Mouse (Mus musculus) embryonic stem cell, embryonic (primary cell): ENCODE data around the gene Gm49321.

Experiments
- CTCF ChIA-PET, 4 experiments: fragments of 300-600 bp in 2 of 4; fragments of 350-600 bp in 2 of 4; sonication (Branson Sonifier 250); formaldehyde crosslinking; loops; one replicate each; lab custom pipeline; 2022; ENCODE audit warnings: inconsistent platforms in 2 of 4; lab: Charles Lee
- POLR2A ChIA-PET, 4 experiments: fragments of 300-600 bp in 2 of 4; fragments of 350-600 bp in 2 of 4; sonication (Branson Sonifier 250); formaldehyde crosslinking; loops; one replicate each; lab custom pipeline; 2022; ENCODE audit warnings: antibody characterized with exemption in 4 of 4, inconsistent platforms in 1 of 4; lab: Charles Lee

The Gm49321 gene

DNA sequence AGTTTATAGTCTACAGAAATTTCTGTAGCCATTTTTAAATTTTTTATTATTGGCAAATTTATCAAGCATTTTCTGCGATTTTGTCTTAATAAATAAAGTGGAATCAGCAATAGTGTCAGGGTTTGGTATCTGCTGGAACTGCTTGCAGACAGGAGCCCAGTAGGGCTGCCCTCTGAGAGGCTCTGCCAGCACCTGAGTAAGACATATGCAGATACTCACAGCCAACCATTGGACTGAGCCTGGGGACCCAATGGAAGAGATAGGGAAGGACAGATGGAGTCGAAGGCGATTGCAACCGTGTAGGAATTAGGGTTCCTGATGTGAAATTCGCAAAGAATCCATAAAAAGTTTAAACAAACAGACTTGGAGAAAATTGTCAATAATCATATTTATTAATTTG is 19.0 kb upstream of the Gm49321 start:
- ChIA-PET POLR2A (interaction anchor here in 1 of 4 experiments (1.5 kb wide), 1 partner anchor 10 kb away, joined by 8 read pairs; no protein-coding TSS in a partner anchor), CTCF (no interaction called here)

DNA sequence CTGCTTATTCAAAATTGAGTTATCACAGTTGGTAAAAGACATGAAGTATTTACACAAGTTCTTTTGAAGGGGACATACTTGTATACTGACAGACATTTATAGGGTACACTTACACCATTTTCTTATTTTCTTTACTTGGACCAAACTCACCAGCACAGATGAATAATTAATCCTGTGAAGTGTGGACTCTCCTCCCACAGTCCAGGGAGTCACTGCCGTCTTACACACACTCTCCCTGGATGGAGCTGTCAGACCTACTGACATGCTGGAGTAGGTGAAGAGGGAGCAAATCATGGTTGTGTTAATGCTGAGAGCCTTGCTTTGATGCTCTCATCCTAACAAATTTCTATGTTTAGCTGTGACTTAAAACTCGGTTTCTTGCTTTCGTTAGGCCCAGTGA is 7.2 kb upstream of the Gm49321 start:
- ChIA-PET POLR2A (interaction anchor here in 3 of 4 experiments (0.7 to 1.6 kb wide), 4 partner anchors 13 to 30 kb away, joined by 3 to 5 read pairs (median 4); no protein-coding TSS in a partner anchor), CTCF (interaction anchor here in 2 of 4 experiments (0.5 to 1.4 kb wide), 2 partner anchors 56 to 224 kb away, joined by 3 to 5 read pairs; no protein-coding TSS in a partner anchor)

DNA sequence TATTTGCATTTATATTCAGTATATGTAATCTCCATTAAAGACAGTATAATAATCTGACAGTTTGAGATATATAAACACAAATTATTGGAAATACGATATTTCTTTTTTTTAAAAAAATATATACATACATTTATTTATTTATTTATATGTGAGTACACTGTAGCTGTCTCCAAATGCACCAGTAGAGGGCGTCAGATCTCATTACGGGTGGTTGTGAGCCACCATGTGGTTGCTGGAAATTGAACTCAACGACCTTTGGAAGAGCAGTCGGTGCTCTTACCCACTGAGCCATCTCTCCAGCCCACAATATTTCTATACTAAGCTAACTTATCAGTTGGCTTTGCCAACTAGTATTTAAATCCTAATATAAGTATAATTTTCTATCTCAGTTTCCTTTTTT is 6.2 kb upstream of the Gm49321 start:
- CTCF ChIA-PET, result interaction anchor here in 3 of 4 experiments (0.6 to 1.4 kb wide), 4 partner anchors 12 to 225 kb away, joined by 3 to 4 read pairs (median 3); no protein-coding TSS in a partner anchor
- POLR2A ChIA-PET, result interaction anchor here in 2 of 4 experiments (0.8 to 3.5 kb wide), 6 partner anchors 9 to 22 kb away, joined by 3 to 12 read pairs (median 4); no protein-coding TSS in a partner anchor

DNA sequence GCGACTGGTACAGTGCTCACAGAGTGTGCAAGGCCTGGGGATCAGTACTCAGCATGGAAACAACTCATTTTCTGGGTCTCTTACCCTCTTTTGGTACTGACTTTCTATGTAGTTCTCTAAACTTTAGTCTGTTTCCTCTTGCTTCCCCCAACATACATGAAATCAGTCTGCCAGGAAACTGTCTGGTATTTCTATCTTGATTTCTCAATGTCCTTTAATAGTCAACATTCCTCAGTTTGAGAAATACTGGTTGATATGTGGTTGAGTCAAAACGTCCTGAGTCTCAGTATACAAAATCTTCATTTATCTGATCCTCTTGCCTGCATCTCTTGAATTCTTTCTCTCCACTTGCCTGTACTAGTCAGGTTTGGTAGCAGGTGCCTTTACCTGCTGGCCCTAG is 2.9 kb upstream of the Gm49321 start:
- CTCF ChIA-PET, result no interaction called here

DNA sequence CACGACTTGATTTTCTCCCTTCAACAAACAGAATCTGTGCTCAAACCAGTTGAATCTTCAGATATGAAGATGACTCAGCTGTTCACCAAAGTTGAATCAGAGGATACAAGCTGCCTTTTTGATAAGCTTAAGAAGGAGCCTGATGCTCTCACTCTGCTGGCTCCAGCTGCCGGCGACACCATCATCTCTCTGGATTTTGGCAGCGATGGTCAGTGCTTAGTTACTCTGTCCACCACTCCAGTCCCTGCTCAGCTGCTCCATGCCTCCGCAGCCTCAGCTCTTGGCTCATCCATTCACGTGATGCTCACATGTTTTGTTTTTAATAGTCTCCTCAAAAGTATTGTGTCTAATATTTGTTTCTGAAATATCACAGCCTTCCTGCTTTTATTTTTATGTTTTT is 2.1 kb downstream of the Gm49321 start:
- CTCF ChIA-PET, result no interaction called here
- POLR2A ChIA-PET, result interaction anchor here in 2 of 4 experiments (0.9 to 2.0 kb wide), 3 partner anchors 10 to 14 kb away, joined by 4 to 6 read pairs (median 5); no protein-coding TSS in a partner anchor

More for the DNA sequence above, 2.9 kb upstream of the Gm49321 start:
- POLR2A ChIA-PET, result interaction anchor here in 1 of 4 experiments (0.6 kb wide), 1 partner anchor 256 kb away, joined by 5 read pairs; no protein-coding TSS in a partner anchor

DNA sequence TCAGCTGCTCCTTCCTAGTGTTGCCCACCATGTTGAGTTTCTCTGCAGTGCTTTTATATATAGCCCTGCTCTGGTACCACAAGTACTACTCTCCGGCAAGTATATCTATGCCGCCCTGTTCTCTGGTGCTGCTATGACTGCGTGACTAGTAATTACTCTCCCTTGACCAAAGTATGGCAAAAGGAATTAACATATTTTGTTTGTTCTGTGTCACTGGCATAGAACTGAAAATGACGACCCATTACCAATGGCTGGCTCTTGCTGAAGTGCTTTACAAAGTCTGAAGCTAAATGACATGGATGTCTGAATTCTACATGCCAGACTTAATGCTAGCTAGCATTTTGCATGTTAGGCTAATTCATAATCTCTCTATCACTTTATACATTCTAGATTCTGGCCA is 11.0 kb downstream of the Gm49321 start:
- POLR2A ChIA-PET, result interaction anchor here in 3 of 4 experiments (1.3 to 3.5 kb wide), 9 partner anchors 12 to 41 kb away, joined by 3 to 12 read pairs (median 4); partner anchors contain the start of gene Gm49321 (in 1 of the 3)
- CTCF ChIA-PET, result no interaction called here

DNA sequence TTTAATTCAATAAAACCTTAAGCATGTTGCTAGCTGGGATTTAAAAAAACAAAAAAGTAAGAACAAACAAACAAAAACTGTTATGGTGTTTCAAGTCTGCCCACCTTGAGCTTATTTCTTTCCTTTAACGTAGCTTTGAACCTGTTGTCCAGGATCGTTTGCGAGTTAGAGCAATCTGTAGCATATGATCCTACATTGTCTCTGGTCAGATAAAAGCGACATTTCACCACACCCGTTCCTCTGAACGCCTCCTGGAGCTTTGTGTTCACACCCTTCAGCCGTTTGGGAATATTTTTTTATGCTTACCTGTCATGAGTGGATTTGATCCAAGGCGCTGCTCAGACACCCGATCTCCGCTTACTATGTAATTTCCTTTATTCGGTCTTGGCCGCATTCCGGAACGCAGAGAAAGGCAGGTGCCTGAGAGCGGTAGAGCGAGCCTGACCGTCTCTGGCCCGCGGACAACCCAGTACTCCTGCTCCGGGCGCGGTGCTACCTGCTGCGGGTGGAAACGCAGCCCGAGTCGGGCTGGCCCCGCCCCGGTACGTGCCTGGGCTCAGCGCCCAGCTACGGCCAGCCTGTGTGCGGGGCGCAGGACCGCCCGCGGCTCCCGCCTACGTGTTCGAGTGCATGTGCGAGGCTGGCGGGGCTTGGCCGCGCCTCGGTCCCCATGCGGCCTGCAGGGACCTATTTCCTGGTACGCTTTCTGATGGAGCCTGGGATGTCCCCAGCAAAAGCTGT is 12.0 kb downstream of the Gm49321 start:
- ChIA-PET POLR2A (interaction anchor here in 3 of 4 experiments (0.5 to 3.5 kb wide), 17 partner anchors 10 to 947 kb away, joined by 3 to 12 read pairs (median 4); partner anchors contain the start of gene Gm49321 (in 1 of the 3)), CTCF (interaction anchor here in 1 of 4 experiments (0.6 kb wide), 1 partner anchor 1126 kb away, joined by 3 read pairs; no protein-coding TSS in a partner anchor)

DNA sequence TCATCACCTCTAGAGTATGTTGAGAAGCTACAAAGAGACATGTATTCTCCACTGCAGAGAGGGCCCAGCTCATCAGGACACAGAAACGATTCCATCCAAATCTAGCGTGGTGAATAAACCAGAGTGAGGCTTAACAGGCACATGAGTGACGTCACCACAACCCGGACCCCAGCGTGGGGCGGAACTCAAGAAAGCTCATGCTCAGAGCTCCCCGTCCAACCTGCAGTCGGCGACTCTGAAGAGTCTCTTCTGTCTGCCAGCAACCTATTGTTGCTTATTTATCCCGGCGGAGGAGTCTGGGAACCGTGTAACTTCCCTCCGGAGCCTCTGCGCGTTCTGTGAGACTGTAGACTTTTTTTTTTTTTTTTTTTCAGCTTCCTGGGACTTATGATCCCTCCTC is 15.4 kb downstream of the Gm49321 start:
- CTCF ChIA-PET, result interaction anchor here (0.5 to 1.1 kb wide), 8 partner anchors 19 to 1927 kb away, joined by 3 to 8 read pairs (median 3); partner anchors contain the start of gene Gm11042 (in 1 of the 4)
- POLR2A ChIA-PET, result interaction anchor here in 3 of 4 experiments (0.5 to 3.1 kb wide), 32 partner anchors 9 to 1985 kb away, joined by 3 to 18 read pairs (median 5); partner anchors contain the start of genes Ppp2r5e (in 1 of the 3) and Snapc1 (in 1 of the 3)

DNA sequence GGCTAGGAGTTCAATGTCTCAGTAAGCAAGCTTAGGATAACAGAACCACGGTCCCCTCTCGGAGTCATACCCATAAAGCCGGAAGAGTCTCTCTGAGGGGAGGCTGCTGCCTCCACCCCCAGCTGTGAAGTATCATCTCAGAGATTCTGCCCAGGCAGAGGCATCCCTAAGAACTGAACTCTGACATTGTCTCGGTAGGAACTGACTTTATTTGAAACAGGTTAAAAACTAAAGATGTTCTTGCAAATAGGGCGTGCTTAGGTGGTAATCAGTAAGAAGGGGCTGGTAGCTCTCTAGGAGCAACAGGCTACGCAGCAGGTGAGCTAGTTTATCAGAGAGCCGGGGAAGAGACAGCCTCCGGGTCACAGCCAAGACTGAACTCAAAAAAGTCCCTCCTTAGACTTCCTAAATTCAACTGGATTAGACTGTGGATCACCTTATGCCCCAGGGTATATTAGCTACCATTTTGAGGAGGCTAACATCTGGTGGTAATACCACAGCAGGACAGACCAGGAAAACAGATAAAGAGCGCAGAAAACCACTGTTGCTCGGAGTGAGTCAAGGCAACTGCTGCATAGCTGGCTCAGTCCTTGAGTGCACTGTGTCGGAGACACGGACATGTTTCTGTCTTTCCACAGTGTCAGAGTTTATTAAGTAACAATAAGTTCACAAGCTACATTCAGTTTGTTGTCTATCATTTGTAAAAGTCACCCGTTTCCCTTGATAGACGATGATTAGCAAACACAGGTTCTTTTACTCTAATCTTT is 16.1 kb downstream of the Gm49321 start:
- ChIA-PET POLR2A (interaction anchor here in 3 of 4 experiments (0.5 to 3.1 kb wide), 28 partner anchors 8 to 1985 kb away, joined by 3 to 18 read pairs (median 5); partner anchors contain the start of genes Ppp2r5e (in 1 of the 3) and Snapc1 (in 1 of the 3)), CTCF (interaction anchor here (0.5 to 1.1 kb wide), 6 partner anchors 18 to 1413 kb away, joined by 3 to 4 read pairs (median 3); partner anchors contain the start of gene Gm11042 (in 1 of the 4))

DNA sequence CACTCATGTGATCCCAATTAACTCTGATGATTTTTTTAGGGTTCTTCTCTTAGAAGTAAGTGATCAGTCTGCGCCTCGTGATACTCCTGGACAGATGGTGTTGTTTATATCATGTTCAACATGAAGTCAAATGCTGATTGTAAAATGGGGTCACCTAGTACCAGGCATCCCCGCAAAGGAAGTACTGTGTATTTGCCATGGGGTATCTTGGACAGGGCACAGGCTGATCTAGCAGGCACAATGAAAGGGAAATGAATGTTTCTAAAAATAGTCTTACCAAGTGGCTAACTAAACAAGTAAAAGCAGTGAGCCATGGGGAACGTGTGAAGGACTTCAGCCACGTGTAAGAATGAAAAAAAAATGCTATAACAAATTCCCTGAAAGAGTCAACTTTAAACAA is 17.3 kb downstream of the Gm49321 start:
- POLR2A ChIA-PET, result interaction anchor here in 1 of 4 experiments (2.7 kb wide), 1 partner anchor 47 kb away, joined by 13 read pairs; no protein-coding TSS in a partner anchor

DNA sequence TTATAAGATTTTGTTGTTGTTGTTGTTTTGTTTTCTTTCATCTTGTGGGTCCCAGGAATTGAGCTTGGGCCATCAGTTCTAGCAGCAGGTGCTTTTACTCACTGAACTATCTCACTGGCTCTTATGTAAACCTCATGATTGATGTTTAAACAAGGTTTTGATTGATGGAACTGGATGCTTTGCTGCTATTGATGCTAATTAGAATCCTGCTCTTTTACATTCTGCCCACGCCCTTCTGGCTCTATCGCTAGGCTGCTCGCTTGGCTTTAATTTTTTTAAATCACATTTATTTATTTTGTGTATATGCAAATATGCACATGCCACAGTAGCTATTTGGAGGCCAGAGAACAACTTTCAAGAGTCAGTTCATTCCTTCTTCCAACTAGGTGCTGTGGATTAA is 20.2 kb downstream of the Gm49321 start:
- ChIA-PET POLR2A (no interaction called here), CTCF (no interaction called here)

More for the DNA sequence above, 17.3 kb downstream of the Gm49321 start:
- CTCF ChIA-PET, result no interaction called here

DNA sequence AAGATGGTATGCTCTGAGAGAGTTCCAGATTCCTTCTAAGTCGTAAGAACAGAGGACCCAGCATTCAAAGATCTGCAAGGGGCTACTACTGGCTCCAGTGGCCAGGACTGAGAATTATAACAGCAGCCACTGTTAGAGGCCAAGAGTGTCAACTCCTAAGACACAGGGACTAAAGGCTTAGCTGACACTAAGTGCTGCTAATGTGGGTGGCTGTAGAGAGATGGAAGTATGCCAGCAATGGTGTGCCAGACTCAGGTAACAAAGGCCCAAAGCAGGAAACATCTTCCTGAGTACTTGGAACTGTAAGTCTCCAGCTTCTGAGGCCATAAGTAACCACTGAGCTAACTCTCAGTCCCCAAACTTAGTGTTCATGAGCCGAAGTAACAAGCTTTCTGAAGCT is 21.4 kb downstream of the Gm49321 start:
- ChIA-PET POLR2A (no interaction called here), CTCF (no interaction called here)

DNA sequence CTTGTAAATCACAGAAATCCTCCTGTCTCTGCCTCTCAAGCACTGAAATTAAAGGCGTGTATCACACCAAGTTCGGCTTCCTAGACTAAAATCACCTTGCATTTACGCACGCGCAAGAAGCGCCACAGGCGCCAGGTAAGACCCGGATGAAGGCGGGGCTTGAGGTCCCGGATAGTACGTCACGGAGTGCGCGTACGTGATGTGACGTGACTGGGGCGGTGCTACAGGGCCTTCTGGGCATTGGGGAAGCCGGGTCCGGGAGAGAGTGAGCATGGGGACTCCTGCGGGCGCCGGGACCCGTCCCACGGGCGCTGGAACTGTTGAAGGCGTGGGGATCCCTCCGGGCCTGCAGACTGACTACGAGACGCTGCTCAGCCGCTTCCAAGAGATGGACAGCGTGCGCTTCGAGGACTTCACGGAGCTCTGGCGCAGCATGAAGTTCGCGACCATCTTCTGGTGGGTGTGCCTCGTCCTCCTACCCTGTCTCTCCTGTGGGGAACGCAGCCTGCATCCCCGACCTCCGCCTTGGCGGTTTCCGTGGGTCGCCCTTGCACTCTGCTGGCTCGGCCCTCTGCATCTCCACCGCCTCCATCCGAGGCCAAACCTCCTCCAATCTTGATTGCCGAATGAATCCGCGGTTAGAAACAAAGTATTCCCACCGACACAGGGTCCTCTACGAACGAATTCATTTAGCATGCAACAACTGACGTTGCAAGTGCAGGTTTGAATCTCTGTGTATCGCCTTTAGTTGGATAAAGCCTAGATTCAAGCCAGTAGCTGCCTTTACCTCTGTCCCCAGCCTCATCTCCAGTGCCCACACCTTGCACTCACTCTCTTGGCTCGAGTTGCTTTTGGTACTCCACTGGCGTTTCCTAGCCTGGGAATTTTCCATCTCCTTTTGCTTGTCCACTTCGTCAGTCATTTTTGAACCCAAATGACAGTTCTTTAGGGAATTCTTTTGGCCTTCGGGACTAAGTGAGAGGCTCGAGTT is 27.1 kb downstream of the Gm49321 start, which contains the start of gene Snapc1:
Gene Snapc1, plus strand, starts transcription at position 191 of the 991 bp plus-strand sequence.
- ChIA-PET CTCF (interaction anchor here in 1 of 4 experiments (0.5 kb wide), 1 partner anchor 244 kb away, joined by 3 read pairs; no protein-coding TSS in a partner anchor), POLR2A (interaction anchor here in 3 of 4 experiments (0.8 to 1.5 kb wide), 7 partner anchors 9 to 57 kb away, joined by 3 to 5 read pairs (median 3); no protein-coding TSS in a partner anchor)

DNA sequence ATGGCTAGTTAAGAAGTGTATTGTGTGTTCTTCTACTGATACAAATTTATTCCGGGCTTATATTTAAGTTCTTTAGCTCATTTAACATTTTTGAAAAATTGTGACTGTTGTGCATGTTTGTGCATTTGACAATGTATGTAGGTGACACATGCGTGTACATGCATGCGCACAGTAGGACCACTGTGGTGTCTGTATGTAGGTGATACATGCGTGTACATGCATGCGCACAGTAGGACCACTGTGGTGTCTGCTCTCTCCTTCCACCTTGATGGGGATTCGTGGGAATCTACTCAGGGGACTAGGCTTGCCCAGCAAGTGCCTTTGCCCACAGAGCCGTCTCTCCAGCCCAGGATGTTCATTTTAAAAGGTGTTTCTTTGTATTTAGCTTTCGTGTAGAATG is 31.7 kb downstream of the Gm49321 start:
- ChIA-PET POLR2A (interaction anchor here in 1 of 4 experiments (1.1 kb wide), 1 partner anchor 16 kb away, joined by 3 read pairs; no protein-coding TSS in a partner anchor), CTCF (interaction anchor here in 1 of 4 experiments (1.0 kb wide), 1 partner anchor 40 kb away, joined by 3 read pairs; no protein-coding TSS in a partner anchor)

DNA sequence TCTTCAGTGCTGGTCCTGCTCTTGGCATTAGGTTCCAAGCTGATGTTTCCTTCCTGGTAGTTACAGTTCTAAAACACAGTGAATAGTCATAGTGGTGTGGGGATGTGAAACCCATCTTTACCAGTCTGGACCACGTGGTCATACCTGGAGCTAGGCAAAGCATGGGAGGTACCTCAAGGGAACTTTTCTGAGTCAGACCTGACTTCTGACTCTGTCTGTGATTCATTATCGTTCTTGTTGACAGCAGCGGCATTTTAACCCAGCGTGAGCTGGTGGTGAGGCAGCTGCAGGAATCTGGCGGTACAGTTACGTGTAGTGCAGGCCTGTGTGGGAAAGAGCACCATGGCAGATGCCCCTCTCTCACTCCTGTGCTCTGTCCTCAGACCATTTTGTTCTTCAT is 37.1 kb downstream of the Gm49321 start:
- POLR2A ChIA-PET, result interaction anchor here in 1 of 4 experiments (0.7 to 1.4 kb wide), 3 partner anchors 13 to 64 kb away, joined by 3 to 4 read pairs (median 3); no protein-coding TSS in a partner anchor
- CTCF ChIA-PET, result interaction anchor here in 1 of 4 experiments (0.6 kb wide), 1 partner anchor 31 kb away, joined by 3 read pairs; no protein-coding TSS in a partner anchor

DNA sequence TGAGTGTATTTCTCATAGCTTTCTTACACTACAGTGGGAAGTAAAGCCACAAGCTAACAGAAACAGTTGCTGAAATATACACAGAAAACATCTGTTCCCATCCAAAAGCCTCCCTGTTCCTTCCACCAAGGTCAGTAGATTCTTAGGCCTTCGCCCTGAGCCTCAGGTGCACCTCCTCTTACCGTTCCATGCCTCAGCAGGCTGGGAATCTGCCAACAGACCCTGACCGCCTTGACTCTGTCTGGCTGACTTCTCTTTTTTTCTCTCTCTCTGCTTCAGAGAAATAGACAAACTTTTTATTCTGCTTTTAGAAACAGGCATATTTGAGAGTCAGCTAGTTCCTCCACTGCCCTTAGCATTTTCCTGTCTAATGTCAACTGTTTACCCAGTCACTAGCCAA is 40.7 kb downstream of the Gm49321 start:
- ChIA-PET POLR2A (interaction anchor here in 2 of 4 experiments (1.1 to 1.4 kb wide), 3 partner anchors 25 to 71 kb away, joined by 3 to 7 read pairs (median 4); no protein-coding TSS in a partner anchor), CTCF (interaction anchor here in 2 of 4 experiments (0.9 to 1.2 kb wide), 2 partner anchors 12 kb away, joined by 3 to 4 read pairs; no protein-coding TSS in a partner anchor)
